Mouse (Mus musculus) kidney, postnatal 0 days (tissue): ENCODE measurements around the gene Micall2. TPM values are rescaled to one million over a fixed set of nuclear protein-coding genes. Genes with fewer than 3 reads are reported as not detected.

ENCODE experiments used
- ATAC-seq: fragments of 200-750 bp; cut with Nextera tagmentation; replicated peaks from 2 replicates; pipeline ENCODE4 v1.8.0; 2017; ENCODE audit warnings: low read depth, moderate number of reproducible peaks, moderate TSS enrichment, moderate library complexity; ENCODE audit not compliant: low FRiP score
- DNase-seq: peaks from one replicate; pipeline ENCODE4 v3.0.0-alpha.2; 2016; ENCODE audit warnings: low spot score
- H3K27ac ChIP-seq: fragments of 300-500 bp; sonication (generic); 2 replicates; pipeline ENCODE4 v1.5.1; 2014; ENCODE audit warnings: mild to moderate bottlenecking
- H3K27me3 ChIP-seq: fragments of 300-500 bp; sonication (generic); 2 replicates; pipeline ENCODE4 v1.6.1; 2014; ENCODE audit warnings: low read length, mixed read lengths; ENCODE audit not compliant: insufficient read depth
- H3K36me3 ChIP-seq: fragments of 300-500 bp; sonication (generic); 2 replicates; pipeline ENCODE4 v1.6.1; 2014; ENCODE audit warnings: low read length, mixed read lengths; ENCODE audit not compliant: insufficient read depth
- H3K4me1 ChIP-seq: fragments of 300-500 bp; sonication (generic); replicated peaks from 2 replicates; pipeline ENCODE4 v1.6.1; 2014; ENCODE audit warnings: antibody characterized with exemption, low read length, mixed read lengths; ENCODE audit not compliant: insufficient read depth
- H3K4me2 ChIP-seq: fragments of 300-500 bp; sonication (generic); 2 replicates; pipeline ENCODE4 v1.6.1; 2014; ENCODE audit warnings: mild to moderate bottlenecking, low read length, moderate library complexity, mixed read lengths
- H3K4me3 ChIP-seq: fragments of 300-500 bp; sonication (generic); replicated peaks from 2 replicates; pipeline ENCODE4 v1.5.1; 2014; ENCODE audit warnings: low read depth, low read length
- H3K9ac ChIP-seq: fragments of 300-500 bp; sonication (generic); 2 replicates; pipeline ENCODE4 v1.6.1; 2014; ENCODE audit warnings: low read depth, low read length
- H3K9me3 ChIP-seq: fragments of 300-500 bp; sonication (generic); replicated peaks from 2 replicates; pipeline ENCODE4 v1.6.1; 2016; ENCODE audit warnings: low read length, inconsistent platforms, mixed read lengths
- CTCF ChIP-seq: IDR thresholded peaks from 2 replicates; pipeline ENCODE4 v1.5.1; 2016; ENCODE audit warnings: antibody characterized with exemption, low read depth, mild to moderate bottlenecking, moderate library complexity
- WGBS: fragments of 180-500 bp; shearing (Covaris S2); extraction: QIAGEN DNeasy Blood & Tissue Kit; methylation state at CpG from one replicate; pipeline ENCODE4 v1.1.7; 2014; 5-methylcytosine and 5-hydroxymethylcytosine counted together
- polyA plus RNA-seq: library from polyadenylated mRNA; unstranded; fragments of >200 nt; fragmentation: Nextera tagmentation; extraction: Ambion mirVana; gene quantifications from 2 replicates; pipeline ENCODE4 v1.2.1, GENCODE M21; 2015

Micall2 gene
- polyA plus RNA-seq, result 4.2 and 4.6 TPM in 2 replicates

DNA sequence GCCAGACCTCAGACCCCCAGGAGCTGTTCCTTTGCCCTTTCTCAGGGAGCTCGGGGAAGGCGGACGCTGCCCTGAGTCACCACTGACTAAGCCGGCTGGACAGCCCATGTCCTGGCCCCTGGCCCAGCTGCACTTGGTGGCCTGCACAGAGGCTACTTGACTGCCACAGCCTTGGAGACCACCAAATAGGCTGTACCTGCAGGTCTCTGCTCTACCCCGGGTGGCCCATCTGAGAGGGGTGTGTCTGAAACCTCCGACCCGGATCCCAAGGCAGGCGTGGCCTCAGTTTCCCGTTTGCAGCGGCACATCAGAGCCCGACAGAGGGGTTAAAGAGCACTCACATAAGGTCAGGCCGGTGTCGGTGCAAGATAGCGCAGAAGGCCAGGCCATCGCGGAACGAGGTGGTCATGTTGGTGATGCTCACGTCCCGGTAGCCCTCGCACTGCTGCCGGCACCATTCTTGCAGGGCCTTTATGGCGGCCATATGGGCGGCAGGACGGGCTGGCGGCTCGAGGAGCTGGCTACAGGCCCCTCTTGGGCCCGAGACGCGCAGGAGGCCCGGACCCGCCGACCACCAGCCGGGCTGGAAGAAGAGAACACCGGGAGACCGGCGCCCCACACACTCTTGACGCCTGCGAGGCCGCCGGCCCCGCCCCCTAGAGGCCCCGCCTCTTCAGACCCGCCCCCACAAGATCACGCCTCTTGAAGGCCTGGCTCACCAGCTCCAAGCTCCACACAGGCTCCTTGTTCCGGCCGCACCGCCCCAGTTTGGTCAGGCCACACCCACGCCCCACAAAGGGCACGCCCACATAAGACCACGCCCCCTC lies at the start of gene Micall2:
Micall2 (minus strand) TSS at position 660 of the 827 bp plus-strand sequence.
- 0 out of 2 replicates have a peak within 1 kb of the TSS, but pooled peaks have one; percentile 39 for H3K27ac ChIP-seq
- DNase-seq (peak; percentile 99), ATAC-seq (peak; percentile 95)
- no peaks in the 10 kb centered on the region for H3K36me3 ChIP-seq
- H3K9ac ChIP-seq, result peak within 1 kb of the TSS; percentile 59
- 2% methylated on average over 34 of the region's 50 CpGs for WGBS
- peaks cover 28% of the 10 kb centered on the region for H3K4me1 ChIP-seq
- no peaks in the 10 kb centered on the region for H3K27me3 ChIP-seq
- peak within 1 kb of the TSS; percentile 49 for H3K4me3 ChIP-seq
- no peak; the same call in 1 of the 2 replicates for TF ChIP-seq CTCF
- H3K9me3 ChIP-seq, result no peaks in the 10 kb centered on the region
- H3K4me2 ChIP-seq, result peak within 1 kb of the TSS; percentile 96

DNA sequence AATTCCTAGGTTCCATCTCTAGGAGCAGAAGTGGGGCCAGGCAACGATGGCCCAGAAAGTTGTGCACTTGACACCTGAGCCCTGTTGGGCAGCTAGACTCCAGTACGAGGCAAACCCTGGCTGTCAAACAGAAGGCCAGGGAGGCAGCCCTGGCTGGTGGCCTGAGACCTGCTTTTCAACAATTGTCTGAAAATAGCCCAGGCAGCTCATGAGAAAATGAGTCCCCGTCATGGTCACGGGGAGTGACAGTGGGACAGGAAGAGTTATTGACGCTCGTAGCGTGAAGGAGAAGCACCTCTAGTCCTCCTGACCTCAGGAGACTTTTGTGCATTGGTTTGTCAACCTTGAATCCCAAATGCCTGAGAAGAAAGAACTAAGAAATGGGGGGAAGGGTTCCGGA lies 45.3 kb upstream of the Micall2 start:
- no peaks in the 10 kb centered on the region for H3K36me3 ChIP-seq
- DNase-seq, result no peak
- H3K4me2 ChIP-seq, result no peak overlapping the region
- H3K27me3 ChIP-seq, result no peaks in the 10 kb centered on the region
- H3K9ac ChIP-seq, result no peak overlapping the region
- ATAC-seq, result no peak
- WGBS, result 46% methylated on average over 8 of the region's 8 CpGs
- no peaks in the 10 kb centered on the region for H3K9me3 ChIP-seq
- no peaks in the 10 kb centered on the region for H3K4me1 ChIP-seq
- H3K4me3 ChIP-seq, result no peak overlapping the region
- TF ChIP-seq CTCF, result no peak
- no peak overlapping the region for H3K27ac ChIP-seq

DNA sequence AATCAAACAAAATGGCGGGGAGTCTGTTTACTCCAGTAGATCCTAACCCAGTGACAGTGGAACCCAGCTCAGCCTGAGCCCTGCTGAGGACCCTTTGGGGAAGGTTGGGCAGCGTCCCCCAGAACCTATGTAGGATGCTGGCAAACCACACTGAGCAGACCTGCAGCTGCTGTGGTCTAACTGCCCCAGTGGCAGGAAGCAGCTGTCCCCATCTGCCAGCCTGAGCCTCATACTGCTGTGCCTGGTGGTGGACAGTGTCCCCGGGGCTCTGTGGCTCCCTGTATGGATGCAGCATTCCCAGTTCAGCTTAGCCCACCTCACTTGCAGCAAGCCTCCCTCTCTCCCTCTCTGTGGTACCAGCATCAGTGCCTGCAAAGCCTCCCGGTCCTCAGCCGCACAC lies 40.8 kb upstream of the Micall2 start:
- WGBS, result 81% methylated on average over 5 of the region's 5 CpGs
- H3K9me3 ChIP-seq, result no peaks in the 10 kb centered on the region

DNA sequence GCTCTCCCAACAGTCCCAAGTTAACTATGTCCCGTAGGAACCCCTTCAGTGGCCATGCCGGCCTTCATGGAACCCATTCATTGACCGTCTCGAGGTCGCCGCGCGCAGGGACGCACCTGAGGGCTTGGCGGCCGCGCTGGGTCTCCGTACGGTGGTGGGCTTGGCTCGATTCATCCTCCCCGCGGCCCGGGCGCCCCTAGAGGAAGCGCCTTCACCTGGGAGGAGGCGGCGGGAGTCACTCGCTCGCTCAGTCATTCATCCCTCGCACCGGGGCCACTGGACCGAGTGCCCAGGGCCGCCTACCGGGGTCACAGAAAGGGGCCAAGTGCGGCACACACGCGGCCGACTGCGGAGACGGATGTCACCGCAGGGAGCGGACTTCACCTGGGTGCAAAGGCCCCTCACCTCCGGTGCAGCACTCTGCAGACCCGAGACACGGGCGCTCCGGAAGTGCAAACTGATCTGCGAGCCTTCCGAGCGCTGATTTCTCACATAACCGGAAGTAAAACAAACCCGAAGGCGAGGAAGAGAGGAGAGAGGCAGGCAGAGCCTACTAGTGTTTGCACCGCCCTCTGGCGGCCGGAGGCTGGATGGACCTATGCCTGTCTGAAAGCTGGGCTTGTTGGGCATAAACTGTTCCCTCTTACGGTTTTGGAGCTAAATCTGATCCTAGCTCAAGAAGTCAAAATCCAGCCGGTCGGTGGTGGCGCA lies 39.2 kb upstream of the Micall2 start, which contains the start of gene Ints1:
Ints1 (minus strand) TSS at position 459 of the 711 bp plus-strand sequence.
- H3K4me3 ChIP-seq, result peak within 1 kb of the TSS; percentile 78
- peaks cover 23% of the 10 kb centered on the region for H3K36me3 ChIP-seq
- DNase-seq, result peak; percentile 98
- no peaks in the 10 kb centered on the region for H3K27me3 ChIP-seq
- WGBS, result 2% methylated on average over 55 of the region's 55 CpGs
- peaks cover 9% of the 10 kb centered on the region; the same call in 1 of the 2 replicates for H3K4me1 ChIP-seq
- H3K9ac ChIP-seq, result peak within 1 kb of the TSS; percentile 74
- TF ChIP-seq CTCF, result peak; percentile 97
- no peak within 1 kb of the TSS; the same call in 1 of the 2 replicates for H3K27ac ChIP-seq
- peak; percentile 89 for ATAC-seq
- no peaks in the 10 kb centered on the region for H3K9me3 ChIP-seq
- H3K4me2 ChIP-seq, result peak within 1 kb of the TSS; percentile 87

More for the DNA sequence above, 40.8 kb upstream of the Micall2 start:
- H3K9ac ChIP-seq, result no peak overlapping the region
- no peak overlapping the region for H3K27ac ChIP-seq
- H3K36me3 ChIP-seq, result peaks cover 7% of the 10 kb centered on the region; the same call in 1 of the 2 replicates
- H3K27me3 ChIP-seq, result no peaks in the 10 kb centered on the region
- no peak overlapping the region for H3K4me2 ChIP-seq
- H3K4me3 ChIP-seq, result no peak overlapping the region
- TF ChIP-seq CTCF, result no peak
- ATAC-seq, result no peak
- peaks cover 9% of the 10 kb centered on the region; the same call in 1 of the 2 replicates for H3K4me1 ChIP-seq
- no peak for DNase-seq

DNA sequence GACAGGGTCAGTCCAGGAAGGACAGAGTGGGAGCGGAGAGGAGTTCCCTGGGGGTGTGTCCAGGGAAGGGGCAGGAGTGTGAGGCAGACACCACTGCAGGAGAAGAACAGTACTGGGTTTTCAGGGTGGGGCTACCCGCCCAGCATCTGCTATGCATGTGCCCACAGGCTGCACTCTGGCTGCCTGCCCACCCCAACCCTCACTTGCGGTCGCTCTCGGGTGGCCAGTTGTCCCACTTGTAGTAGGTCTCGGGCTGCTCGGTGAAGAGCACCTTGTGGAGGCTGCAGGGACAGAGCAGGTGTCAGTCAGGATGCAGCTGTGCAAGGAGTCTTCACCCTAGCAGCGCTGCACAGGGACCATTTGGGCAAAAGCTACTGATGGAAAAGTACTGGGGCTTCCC lies 32.1 kb upstream of the Micall2 start:
- WGBS, result 92% methylated on average over 8 of the region's 8 CpGs
- ATAC-seq (no peak), DNase-seq (no peak)
- Histone ChIP-seq H3K4me3 (no peak overlapping the region), H3K36me3 (peaks cover 74% of the 10 kb centered on the region), H3K27ac (no peak overlapping the region), H3K9me3 (no peaks in the 10 kb centered on the region), H3K4me2 (no peak overlapping the region), H3K9ac (no peak overlapping the region), H3K4me1 (no peaks in the 10 kb centered on the region), H3K27me3 (no peaks in the 10 kb centered on the region)
- no peak for TF ChIP-seq CTCF

DNA sequence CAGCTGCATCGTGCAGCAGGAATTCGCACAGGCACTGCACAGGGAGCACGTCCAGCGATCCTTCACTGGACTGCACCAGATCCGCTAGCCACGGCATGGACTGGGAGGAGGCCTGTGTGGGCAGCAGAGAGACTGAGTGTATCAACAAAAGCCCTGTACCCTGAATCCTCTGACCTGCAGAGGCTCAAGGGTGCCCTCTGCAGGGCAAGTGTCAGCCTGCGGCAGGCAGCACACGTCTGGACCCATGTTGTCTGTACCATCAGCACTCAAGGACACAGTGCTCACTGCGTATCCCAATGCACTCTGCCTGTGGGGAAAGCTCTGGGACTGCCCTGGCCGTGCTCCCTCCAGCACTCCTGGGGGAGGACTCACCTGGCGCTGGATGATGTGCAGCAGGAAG lies 28.2 kb upstream of the Micall2 start:
- Histone ChIP-seq H3K4me3 (no peak overlapping the region), H3K4me1 (no peaks in the 10 kb centered on the region), H3K4me2 (no peak overlapping the region), H3K9me3 (no peaks in the 10 kb centered on the region), H3K27ac (no peak overlapping the region), H3K27me3 (no peaks in the 10 kb centered on the region), H3K9ac (no peak overlapping the region), H3K36me3 (peaks cover 78% of the 10 kb centered on the region)
- DNase-seq, result peak; percentile 39
- ATAC-seq, result no peak
- TF ChIP-seq CTCF, result peak; percentile 64
- 66% methylated on average over 11 of the region's 11 CpGs for WGBS
